Mouse (Mus musculus): ENCODE measurements around the gene P2rx1. TPM values are rescaled to one million over a fixed set of nuclear protein-coding genes. Genes with fewer than 3 reads are reported as not detected.
A peak's percentile ranks its signal among the peaks of the same experiment; 100 is the strongest.

P2rx1 gene
- polyA plus RNA-seq, 1 experiment: 0.52 TPM

DNA sequence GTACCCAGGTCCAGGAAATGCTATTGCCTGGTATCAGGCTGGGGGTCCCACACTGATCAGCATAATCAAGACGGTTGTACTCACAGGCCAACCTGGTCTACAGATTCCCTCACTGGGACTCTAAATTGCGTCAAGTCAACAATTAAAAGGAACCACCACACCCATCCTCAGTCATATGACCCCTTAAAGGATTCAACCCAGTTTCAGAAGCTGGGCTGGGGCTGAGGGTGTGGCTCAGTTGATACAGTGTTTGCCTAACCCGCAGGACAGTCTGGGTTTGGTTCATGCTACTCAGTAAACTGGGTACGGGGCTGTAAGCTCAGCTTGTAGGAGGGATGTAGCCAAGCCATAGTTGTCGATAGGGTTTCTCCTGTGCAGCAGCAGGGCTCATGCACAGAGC lies 12.2 kb upstream of the P2rx1 start:
- H3K27ac ChIP-seq (ENCODE audit: insufficient read depth, low read length): no peak overlapping the region
- TF ChIP-seq CTCF (IDR thresholded peaks at IDR 0.05; ENCODE audit: extremely low read depth, insufficient read depth, low read length): no peak
- H3K4me3 ChIP-seq (ENCODE audit: insufficient read depth, low read length): no peak overlapping the region
- H3K4me1 ChIP-seq (ENCODE audit: control insufficient read depth, insufficient read depth, low read length): no peaks in the 10 kb centered on the region

GRCm38 (mm10) chr11:72987234-72987633 lies 11.7 kb upstream of the P2rx1 start:
- no peaks in the 10 kb centered on the region for H3K4me1 ChIP-seq (ENCODE audit: control insufficient read depth, insufficient read depth, low read length)
- H3K27ac ChIP-seq (ENCODE audit: insufficient read depth, low read length): no peak overlapping the region
- no peak overlapping the region for H3K4me3 ChIP-seq (ENCODE audit: insufficient read depth, low read length)
- no peak for TF ChIP-seq POLR2A (IDR thresholded peaks at IDR 0.05; ENCODE audit: extremely low read depth, insufficient read depth, low read length)
- TF ChIP-seq CTCF (IDR thresholded peaks at IDR 0.05; ENCODE audit: extremely low read depth, insufficient read depth, low read length): no peak

DNA sequence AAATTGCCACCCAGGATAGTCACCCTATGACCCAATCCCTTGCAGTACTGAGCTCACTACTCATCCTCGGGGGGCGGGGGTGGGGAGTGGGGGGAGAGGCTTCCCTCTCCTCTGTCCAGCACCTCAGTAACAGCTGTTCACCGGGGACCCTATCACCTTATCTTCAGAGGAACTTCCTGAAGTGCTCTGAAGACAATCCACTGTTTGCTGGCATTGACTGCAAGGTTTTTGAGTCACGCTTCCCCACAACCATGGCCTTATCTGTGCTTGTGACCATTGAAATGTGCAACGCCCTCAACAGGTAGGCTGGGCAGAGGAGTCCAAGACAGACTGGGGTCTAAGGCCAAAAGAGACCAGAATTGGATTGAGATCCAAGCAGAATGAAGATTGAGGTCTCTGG lies 11.1 kb upstream of the P2rx1 start:
- TF ChIP-seq CTCF (IDR thresholded peaks at IDR 0.05; ENCODE audit: extremely low read depth, insufficient read depth, low read length) (no peak), POLR2A (IDR thresholded peaks at IDR 0.05; ENCODE audit: extremely low read depth, insufficient read depth, low read length) (no peak)
- Histone ChIP-seq H3K27ac (ENCODE audit: insufficient read depth, low read length) (no peak overlapping the region), H3K4me1 (ENCODE audit: control insufficient read depth, insufficient read depth, low read length) (no peaks in the 10 kb centered on the region), H3K4me3 (ENCODE audit: insufficient read depth, low read length) (no peak overlapping the region)

DNA sequence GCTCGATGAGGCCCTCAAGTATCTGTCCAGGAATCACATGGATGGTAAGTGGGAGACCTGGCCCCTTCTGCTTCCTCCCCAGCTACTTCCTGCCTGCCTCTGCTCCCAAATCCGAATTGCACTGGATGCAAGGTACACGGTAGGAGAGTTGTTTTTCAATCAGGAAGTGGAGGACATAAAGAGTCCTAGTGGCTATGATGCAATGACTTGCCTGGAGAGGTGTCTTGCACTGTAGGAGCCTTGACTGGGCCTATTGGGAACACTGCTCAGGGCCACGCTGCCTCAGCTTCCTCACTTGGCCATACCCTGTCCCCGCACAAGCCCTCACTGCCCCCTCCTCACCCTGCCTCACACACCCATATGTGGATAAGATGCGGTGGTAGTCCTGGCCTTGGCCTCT lies 9.9 kb upstream of the P2rx1 start:
- no peak for TF ChIP-seq CTCF (IDR thresholded peaks at IDR 0.05; ENCODE audit: extremely low read depth, insufficient read depth, low read length)
- TF ChIP-seq POLR2A (IDR thresholded peaks at IDR 0.05; ENCODE audit: extremely low read depth, insufficient read depth, low read length): no peak
- no peaks in the 10 kb centered on the region for H3K4me1 ChIP-seq (ENCODE audit: control insufficient read depth, insufficient read depth, low read length)
- H3K4me3 ChIP-seq (ENCODE audit: insufficient read depth, low read length): no peak overlapping the region
- H3K27ac ChIP-seq (ENCODE audit: insufficient read depth, low read length): no peak overlapping the region

GRCm38 (mm10) chr11:72990688-72991087 lies 8.2 kb upstream of the P2rx1 start:
- Histone ChIP-seq H3K4me3 (ENCODE audit: insufficient read depth, low read length) (no peak overlapping the region), H3K27ac (ENCODE audit: insufficient read depth, low read length) (no peak overlapping the region), H3K4me1 (ENCODE audit: control insufficient read depth, insufficient read depth, low read length) (no peaks in the 10 kb centered on the region)
- TF ChIP-seq CTCF (IDR thresholded peaks at IDR 0.05; ENCODE audit: extremely low read depth, insufficient read depth, low read length) (no peak), POLR2A (IDR thresholded peaks at IDR 0.05; ENCODE audit: extremely low read depth, insufficient read depth, low read length) (no peak)

DNA sequence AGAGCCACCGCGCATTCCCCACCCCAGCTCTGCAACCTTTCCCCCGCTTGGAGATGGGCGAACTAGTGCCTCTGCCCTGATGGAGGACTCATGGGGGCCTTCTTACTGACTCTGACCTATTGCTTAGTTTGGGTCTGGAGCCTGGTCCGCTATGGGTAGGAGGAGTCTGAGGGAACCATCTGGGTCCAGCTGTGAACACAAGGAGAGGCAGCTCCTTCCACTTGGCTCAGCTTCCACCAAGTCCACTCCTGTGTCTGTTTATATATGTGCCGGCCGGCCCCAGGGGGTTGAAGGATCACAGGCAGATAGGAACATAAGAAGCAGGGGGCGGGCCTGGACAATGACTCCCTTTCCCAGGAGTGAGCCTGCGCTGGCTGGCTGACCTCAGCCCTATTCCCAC lies 6.9 kb upstream of the P2rx1 start:
- Histone ChIP-seq H3K27ac (ENCODE audit: insufficient read depth, low read length) (no peak overlapping the region), H3K4me3 (ENCODE audit: insufficient read depth, low read length) (no peak overlapping the region), H3K4me1 (ENCODE audit: control insufficient read depth, insufficient read depth, low read length) (no peaks in the 10 kb centered on the region)
- TF ChIP-seq CTCF (IDR thresholded peaks at IDR 0.05; ENCODE audit: extremely low read depth, insufficient read depth, low read length) (no peak), POLR2A (IDR thresholded peaks at IDR 0.05; ENCODE audit: extremely low read depth, insufficient read depth, low read length) (no peak)

DNA sequence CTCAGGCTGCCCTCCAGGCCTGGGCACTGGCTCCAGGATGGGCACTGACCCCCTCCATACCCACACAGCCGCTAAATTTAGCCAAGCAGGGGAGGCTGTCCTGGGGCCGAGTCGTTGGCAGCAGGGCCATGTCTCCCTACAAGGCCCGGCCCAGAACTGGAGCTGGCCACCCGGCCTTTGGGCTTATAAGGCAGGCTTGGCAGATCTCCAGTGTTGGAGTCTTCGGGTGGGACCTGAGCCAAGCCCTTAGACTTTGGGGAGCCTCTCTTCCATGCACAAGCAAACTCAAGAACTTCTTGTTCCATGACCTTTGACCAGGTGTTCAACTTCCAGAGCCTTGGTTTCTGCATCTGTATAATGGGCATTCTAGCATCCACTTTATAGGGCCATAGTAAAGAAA lies 2.6 kb upstream of the P2rx1 start:
- no peaks in the 10 kb centered on the region for H3K4me1 ChIP-seq (ENCODE audit: control insufficient read depth, insufficient read depth, low read length)
- H3K27ac ChIP-seq (ENCODE audit: insufficient read depth, low read length): no peak overlapping the region
- no peak overlapping the region for H3K4me3 ChIP-seq (ENCODE audit: insufficient read depth, low read length)
- TF ChIP-seq CTCF (IDR thresholded peaks at IDR 0.05; ENCODE audit: extremely low read depth, insufficient read depth, low read length) (no peak), POLR2A (IDR thresholded peaks at IDR 0.05; ENCODE audit: extremely low read depth, insufficient read depth, low read length) (no peak)

DNA sequence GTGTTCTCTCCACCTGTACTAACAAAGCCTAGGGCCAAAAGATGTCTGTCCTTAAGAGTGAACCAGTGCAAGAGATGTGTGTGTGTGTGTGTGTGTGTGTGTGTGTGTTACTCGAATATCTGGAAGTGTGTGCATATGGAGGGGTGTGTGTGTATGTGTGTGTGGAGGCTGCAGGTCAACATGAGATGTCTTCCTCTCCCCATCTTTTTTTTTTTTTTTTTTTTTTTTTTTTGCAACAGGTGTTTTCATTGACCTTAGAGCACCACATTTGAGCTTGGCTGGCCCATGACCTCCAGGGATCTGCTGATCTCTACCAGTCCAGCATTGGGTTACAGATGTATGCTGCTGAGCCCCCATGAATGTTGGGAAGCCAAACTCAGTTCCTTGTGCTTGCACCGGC lies 2.1 kb upstream of the P2rx1 start:
- Histone ChIP-seq H3K4me1 (ENCODE audit: control insufficient read depth, insufficient read depth, low read length) (no peaks in the 10 kb centered on the region), H3K4me3 (ENCODE audit: insufficient read depth, low read length) (no peak overlapping the region), H3K27ac (ENCODE audit: insufficient read depth, low read length) (no peak overlapping the region)
- no peak for TF ChIP-seq POLR2A (IDR thresholded peaks at IDR 0.05; ENCODE audit: extremely low read depth, insufficient read depth, low read length)
- TF ChIP-seq CTCF (IDR thresholded peaks at IDR 0.05; ENCODE audit: extremely low read depth, insufficient read depth, low read length): no peak

DNA sequence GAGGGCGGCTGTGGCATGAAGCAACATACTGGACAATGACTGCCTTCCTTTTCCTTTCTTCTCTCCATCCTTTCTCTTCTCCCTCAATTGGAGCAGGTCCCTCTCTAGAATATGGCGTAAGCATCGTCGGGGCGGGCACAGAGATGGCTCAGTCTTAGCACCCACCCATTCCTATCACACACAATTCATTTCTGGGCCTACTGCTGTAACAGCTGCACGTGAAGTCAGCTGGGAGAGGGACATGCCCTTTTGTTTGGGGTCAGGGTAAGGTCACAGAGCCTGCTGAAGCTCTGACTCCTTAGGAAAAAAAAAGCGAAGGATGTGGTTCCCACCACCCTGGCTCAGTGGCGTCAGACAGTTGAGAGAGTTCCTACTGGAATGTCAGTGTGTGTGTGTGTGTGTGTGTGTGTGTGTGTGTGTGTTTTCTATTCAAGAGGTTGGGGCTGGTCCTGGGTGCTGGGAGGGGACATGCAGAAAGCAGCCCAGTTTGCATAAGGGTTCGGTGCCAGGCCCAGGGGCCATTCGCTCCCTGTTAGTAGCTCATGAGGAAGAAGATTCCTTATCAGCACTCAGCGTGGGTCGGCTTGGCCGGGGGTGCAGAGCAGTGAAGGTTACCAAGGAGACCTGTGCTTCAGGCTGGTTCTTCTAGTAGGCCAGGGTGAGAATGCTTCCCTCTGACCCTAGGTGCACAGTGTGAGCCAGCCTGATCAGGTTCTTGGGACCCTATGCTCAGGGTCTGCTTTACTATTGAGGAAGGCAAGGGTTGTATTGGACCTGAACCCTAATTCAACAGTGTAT lies 1.2 kb upstream of the P2rx1 start:
- TF ChIP-seq CTCF (IDR thresholded peaks at IDR 0.05; ENCODE audit: extremely low read depth, insufficient read depth, low read length): no peak
- Histone ChIP-seq H3K4me1 (ENCODE audit: control insufficient read depth, insufficient read depth, low read length) (no peaks in the 10 kb centered on the region), H3K27ac (ENCODE audit: insufficient read depth, low read length) (no peak overlapping the region), H3K4me3 (ENCODE audit: insufficient read depth, low read length) (no peak overlapping the region)

DNA sequence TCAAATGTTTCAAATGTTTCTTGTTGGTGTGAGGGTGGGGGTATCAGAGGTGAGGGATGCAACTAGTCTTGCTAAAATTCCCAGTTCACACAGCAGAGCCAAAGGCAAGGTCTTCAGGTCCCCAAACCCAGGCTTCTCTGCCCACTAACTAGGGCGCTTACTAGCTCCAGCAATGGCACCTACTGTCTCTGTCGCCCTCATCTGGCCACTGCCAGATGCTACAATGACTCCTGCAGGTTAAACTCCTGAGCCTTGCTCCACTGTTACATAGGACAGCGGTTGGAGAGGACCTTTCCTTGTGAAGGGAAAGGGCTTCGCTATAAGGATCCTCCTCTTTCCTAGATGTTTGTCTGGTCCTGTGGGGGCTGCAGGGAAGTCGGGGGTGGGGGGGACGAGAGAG lies 2.1 kb downstream of the P2rx1 start:
- H3K27ac ChIP-seq (ENCODE audit: insufficient read depth, low read length): no peak overlapping the region
- no peak overlapping the region for H3K4me3 ChIP-seq (ENCODE audit: insufficient read depth, low read length)
- no peaks in the 10 kb centered on the region for H3K4me1 ChIP-seq (ENCODE audit: control insufficient read depth, insufficient read depth, low read length)
- peak; percentile 97 for TF ChIP-seq CTCF (IDR thresholded peaks at IDR 0.05; ENCODE audit: extremely low read depth, insufficient read depth, low read length)
- TF ChIP-seq POLR2A (IDR thresholded peaks at IDR 0.05; ENCODE audit: extremely low read depth, insufficient read depth, low read length): no peak
